Mouse (Mus musculus) C2C12 (cell line): ENCODE data around the gene Ccdc189. TPM values are rescaled to one million over a fixed set of nuclear protein-coding genes. Genes with fewer than 3 reads are reported as not detected.
A peak's percentile ranks its signal among the peaks of the same experiment; 100 is the strongest.

ENCODE experiments used
- H3K27me3 ChIP-seq: one replicate; pipeline ENCODE4 v1.6.1; 2011; ENCODE audit not compliant: control insufficient read depth, insufficient read depth, insufficient read length
- H3K36me3 ChIP-seq: one replicate; pipeline ENCODE4 v1.6.1; 2011; ENCODE audit not compliant: control insufficient read depth, insufficient read depth
- H3K4me3 ChIP-seq: one replicate; pipeline ENCODE4 v1.5.1; 2011; ENCODE audit warnings: mild to moderate bottlenecking, control low read depth; ENCODE audit not compliant: poor library complexity, insufficient read depth, severe bottlenecking
- H3K79me2 ChIP-seq: one replicate; pipeline ENCODE4 v1.6.1; 2011; ENCODE audit not compliant: control insufficient read depth, insufficient read depth
- H3K79me3 ChIP-seq: one replicate; pipeline ENCODE4 v1.6.1; 2011; ENCODE audit warnings: low read depth, control low read depth
- H3ac ChIP-seq: one replicate; pipeline ENCODE3; 2011; ENCODE audit warnings: low read depth; ENCODE audit not compliant: control insufficient read depth, insufficient read length
- CEBPB ChIP-seq: IDR thresholded peaks from one replicate; pipeline ENCODE4 v1.6.1; 2011; ENCODE audit warnings: low read depth, mild to moderate bottlenecking, control low read depth, moderate library complexity
- CTCF ChIP-seq: IDR thresholded peaks from one replicate; pipeline ENCODE4 v1.5.1; 2011; ENCODE audit not compliant: control insufficient read depth, insufficient read depth, insufficient read length
- FOSL1 ChIP-seq: IDR thresholded peaks from one replicate; pipeline ENCODE4 v1.8.0; 2011; ENCODE audit warnings: mild to moderate bottlenecking, low read length; ENCODE audit not compliant: poor library complexity, insufficient read depth, severe bottlenecking
- MAX ChIP-seq: IDR thresholded peaks from one replicate; pipeline ENCODE4 v1.6.1; 2011; ENCODE audit warnings: mild to moderate bottlenecking, control low read depth
- MYOD1 ChIP-seq: IDR thresholded peaks from one replicate; pipeline ENCODE4 v1.6.1; 2011; ENCODE audit warnings: low read depth; ENCODE audit not compliant: control insufficient read depth, insufficient read length
- MYOG ChIP-seq: IDR thresholded peaks from one replicate; pipeline ENCODE4 v1.6.1; 2011; ENCODE audit not compliant: control insufficient read depth, insufficient read length; ENCODE audit errors: extremely low read depth
- USF1 ChIP-seq: IDR thresholded peaks from one replicate; pipeline ENCODE4 v1.6.1; 2011; ENCODE audit warnings: low read depth, mild to moderate bottlenecking, control low read depth, moderate library complexity
- polyA plus RNA-seq: library from polyadenylated mRNA; unstranded; fragments of >200 nt; fragmentation: generic; extraction: Trizol; gene quantifications from one replicate; pipeline ENCODE4 v1.2.1, GENCODE M21; 2012; ENCODE audit warnings: missing spikeins

The Ccdc189 gene
- polyA plus RNA-seq, 1 experiment: 4.2 TPM

- peaks cover 11% of the 10 kb centered on the region for H3K79me3 ChIP-seq
- TF ChIP-seq MYOD1: no peak
- no peak for TF ChIP-seq MYOG
- TF ChIP-seq FOSL1: no peak
- no peak for TF ChIP-seq MAX
- TF ChIP-seq USF1: no peak
- no peak for TF ChIP-seq CTCF
- TF ChIP-seq CEBPB: no peak
- H3K4me3 ChIP-seq: no peak overlapping the region
- H3ac ChIP-seq: no peak overlapping the region
- peaks cover 12% of the 10 kb centered on the region for H3K79me2 ChIP-seq
- peaks cover 73% of the 10 kb centered on the region for H3K36me3 ChIP-seq
- no peaks in the 10 kb centered on the region for H3K27me3 ChIP-seq
Measured at GRCm38 (mm10) chr7:127592575-127592974, 4.2 kb upstream of the Ccdc189 start.

- TF ChIP-seq FOSL1 (no peak), MAX (no peak), USF1 (no peak), MYOD1 (no peak), MYOG (no peak)
- Histone ChIP-seq H3K27me3 (no peaks in the 10 kb centered on the region), H3K79me2 (peaks cover 12% of the 10 kb centered on the region), H3ac (no peak overlapping the region), H3K79me3 (peaks cover 11% of the 10 kb centered on the region), H3K4me3 (no peak overlapping the region), H3K36me3 (peaks cover 60% of the 10 kb centered on the region)
Measured at GRCm38 (mm10) chr7:127591108-127591507, 2.7 kb upstream of the Ccdc189 start.

- peaks cover 46% of the 10 kb centered on the region for H3K36me3 ChIP-seq
- peak overlapping the region; percentile 85 for H3ac ChIP-seq
- no peak for TF ChIP-seq CTCF
- TF ChIP-seq CEBPB: no peak
- TF ChIP-seq FOSL1: no peak
- TF ChIP-seq MYOD1: no peak
- TF ChIP-seq MAX: no peak
- no peak for TF ChIP-seq USF1
- TF ChIP-seq MYOG: no peak
- peak overlapping the region; percentile 78 for H3K4me3 ChIP-seq
- H3K79me3 ChIP-seq: peaks cover 11% of the 10 kb centered on the region
- H3K27me3 ChIP-seq: no peaks in the 10 kb centered on the region
- H3K79me2 ChIP-seq: peaks cover 12% of the 10 kb centered on the region
Measured at GRCm38 (mm10) chr7:127589637-127590036, 1.2 kb upstream of the Ccdc189 start.

GRCm38 (mm10) chr7:127588901-127589300, 506 bp upstream of the Ccdc189 start:
- peak overlapping the region; percentile 85 for H3ac ChIP-seq
- peaks cover 38% of the 10 kb centered on the region for H3K36me3 ChIP-seq

GRCm38 (mm10) chr7:127587196-127587595, 1.2 kb downstream of the Ccdc189 start:
- Histone ChIP-seq H3ac (no peak overlapping the region), H3K4me3 (no peak overlapping the region), H3K79me2 (peaks cover 12% of the 10 kb centered on the region), H3K36me3 (peaks cover 37% of the 10 kb centered on the region), H3K27me3 (no peaks in the 10 kb centered on the region), H3K79me3 (peaks cover 11% of the 10 kb centered on the region)
- TF ChIP-seq MAX (no peak), USF1 (no peak), CTCF (no peak), MYOD1 (no peak), MYOG (no peak), CEBPB (no peak), FOSL1 (no peak)

More at GRCm38 (mm10) chr7:127588901-127589300, 506 bp upstream of the Ccdc189 start:
- Histone ChIP-seq H3K4me3 (peak overlapping the region; percentile 78), H3K79me2 (peaks cover 12% of the 10 kb centered on the region), H3K79me3 (peaks cover 11% of the 10 kb centered on the region), H3K27me3 (no peaks in the 10 kb centered on the region)
- TF ChIP-seq MYOD1 (no peak), CTCF (no peak), MAX (no peak), CEBPB (no peak), FOSL1 (no peak), USF1 (no peak), MYOG (no peak)

GRCm38 (mm10) chr7:127586149-127586548, 2.2 kb downstream of the Ccdc189 start:
- Histone ChIP-seq H3K4me3 (no peak overlapping the region), H3K36me3 (peaks cover 27% of the 10 kb centered on the region), H3K79me3 (peaks cover 11% of the 10 kb centered on the region), H3K27me3 (no peaks in the 10 kb centered on the region), H3ac (no peak overlapping the region), H3K79me2 (peaks cover 12% of the 10 kb centered on the region)
- no peak for TF ChIP-seq CEBPB
- TF ChIP-seq USF1: no peak
- no peak for TF ChIP-seq MAX
- TF ChIP-seq FOSL1: no peak
- TF ChIP-seq CTCF: no peak
- TF ChIP-seq MYOD1: no peak
- TF ChIP-seq MYOG: no peak
